Mouse (Mus musculus) thymus, postnatal 25 days (tissue): ENCODE measurements around the gene Alppl2.

Source experiments
- DNase-seq: peaks from one replicate; pipeline ENCODE4 v3.0.0; 2022

The Alppl2 gene

DNA sequence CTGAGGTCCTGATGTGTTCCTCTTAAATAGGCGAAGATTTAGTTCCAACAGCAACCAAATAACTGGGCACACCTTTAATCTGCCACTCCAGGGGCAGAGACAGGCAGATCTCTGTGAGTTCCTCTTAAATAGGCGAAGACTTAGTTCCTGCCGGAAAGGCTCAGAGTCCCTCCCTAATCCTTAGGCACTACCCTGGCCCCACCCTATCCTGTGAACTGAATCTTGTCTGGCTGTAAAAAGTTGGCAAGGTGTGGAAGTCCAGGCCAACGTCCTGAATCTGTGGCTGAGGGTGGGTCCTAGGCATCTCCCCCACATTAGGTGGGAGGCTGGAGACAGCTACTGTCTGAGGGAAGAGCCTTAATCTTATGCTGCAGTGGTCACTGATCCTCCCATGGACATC, at the start of gene Alppl2:
TSS of gene Alppl2 (minus strand) at position 101 of the 400 bp plus-strand sequence.
- DNase-seq, result no peak

DNA sequence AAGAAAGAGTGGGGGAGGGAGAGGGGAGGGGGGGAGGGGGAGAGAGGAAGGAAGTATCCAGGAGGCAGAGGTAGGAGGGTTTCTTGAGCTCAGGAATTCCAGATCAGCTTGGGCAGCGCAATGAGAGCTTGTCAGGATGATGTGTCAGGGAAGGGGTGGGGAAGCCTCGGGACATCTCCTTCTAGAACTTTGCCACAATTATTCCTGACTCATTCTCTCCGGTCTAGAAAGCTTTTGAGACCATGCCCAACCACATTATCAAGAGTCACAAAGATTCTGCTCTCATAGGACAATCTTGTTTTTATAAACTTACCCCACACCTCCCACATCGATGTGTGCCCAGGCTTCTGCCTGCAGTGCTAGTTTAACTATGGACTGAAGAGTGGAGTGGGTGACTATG, 42.1 kb upstream of the Alppl2 start:
- no peak for DNase-seq

DNA sequence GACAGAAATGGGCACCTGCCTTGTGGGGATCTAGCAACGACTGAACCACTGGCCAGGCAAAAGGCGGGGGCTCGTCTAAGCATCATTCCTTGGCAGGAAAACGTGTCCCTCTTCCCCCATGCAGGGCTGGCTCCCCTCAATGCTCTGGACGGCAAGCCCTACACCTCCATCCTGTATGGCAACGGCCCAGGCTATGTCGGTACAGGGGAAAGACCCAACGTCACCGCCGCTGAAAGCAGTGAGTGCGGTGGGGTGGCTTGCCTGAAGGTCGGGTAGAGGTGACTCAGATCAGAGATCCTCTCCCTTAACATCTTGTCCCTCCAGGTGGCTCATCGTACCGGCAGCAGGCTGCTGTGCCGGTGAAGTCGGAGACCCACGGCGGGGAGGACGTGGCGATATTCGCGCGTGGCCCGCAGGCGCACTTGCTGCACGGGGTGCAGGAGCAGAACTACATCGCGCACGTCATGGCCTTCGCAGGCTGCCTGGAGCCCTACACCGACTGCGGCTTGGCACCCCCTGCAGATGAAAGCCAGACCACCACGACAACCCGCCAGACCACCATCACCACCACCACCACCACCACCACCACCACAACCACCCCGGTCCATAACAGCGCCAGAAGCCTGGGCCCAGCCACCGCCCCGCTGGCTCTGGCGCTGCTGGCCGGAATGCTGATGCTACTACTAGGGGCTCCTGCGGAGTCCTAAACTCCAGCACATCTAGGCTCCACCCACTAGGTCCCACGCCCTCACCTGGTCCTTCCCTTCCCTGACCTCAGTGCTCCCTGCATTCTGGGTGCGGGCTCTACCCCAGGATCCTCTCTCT, 37.7 kb upstream of the Alppl2 start:
- DNase-seq, result peak; percentile 24

DNA sequence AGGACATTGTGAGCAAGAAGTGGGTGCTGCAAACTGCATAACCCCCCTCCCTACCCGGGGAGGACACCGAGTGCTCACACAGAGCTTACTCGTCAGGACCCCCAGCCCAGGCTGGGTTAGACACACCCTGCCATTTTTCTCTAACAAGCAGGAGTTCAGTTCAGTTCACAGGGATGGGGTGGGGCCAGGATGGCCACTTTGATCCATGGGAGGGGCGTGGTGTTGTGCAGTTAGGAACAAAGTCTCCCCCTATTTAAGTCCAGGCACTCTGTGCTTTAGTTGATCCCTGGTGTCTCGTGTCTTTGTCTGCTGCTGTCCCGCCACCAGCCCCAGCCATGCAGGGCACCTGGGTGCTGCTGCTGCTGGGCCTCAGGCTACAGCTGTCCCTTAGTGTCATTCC, 34.9 kb upstream of the Alppl2 start, which contains the start of gene Akp3:
TSS of gene Akp3 (plus strand) at position 301 of the 400 bp plus-strand sequence.
- DNase-seq, result no peak

DNA sequence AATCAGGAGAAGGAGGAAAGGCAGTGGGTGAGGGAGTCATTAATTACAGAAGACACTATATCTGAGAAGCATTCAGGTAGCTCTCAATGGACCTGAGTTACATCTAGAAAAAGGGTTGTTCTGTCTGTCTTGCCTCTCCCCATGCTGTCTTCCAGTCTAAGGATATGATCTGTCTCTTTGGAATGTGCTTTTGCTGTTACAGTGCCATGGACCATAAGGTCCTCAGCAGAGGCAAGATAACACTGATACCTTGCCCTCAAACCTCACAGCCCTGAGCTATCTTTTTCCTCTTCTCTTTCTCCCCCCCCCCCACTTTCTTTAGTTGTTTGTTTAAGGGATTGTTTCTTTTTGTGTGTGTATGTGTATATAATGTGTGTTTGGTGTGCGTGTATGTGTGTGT, 25.1 kb upstream of the Alppl2 start:
- DNase-seq, result no peak

DNA sequence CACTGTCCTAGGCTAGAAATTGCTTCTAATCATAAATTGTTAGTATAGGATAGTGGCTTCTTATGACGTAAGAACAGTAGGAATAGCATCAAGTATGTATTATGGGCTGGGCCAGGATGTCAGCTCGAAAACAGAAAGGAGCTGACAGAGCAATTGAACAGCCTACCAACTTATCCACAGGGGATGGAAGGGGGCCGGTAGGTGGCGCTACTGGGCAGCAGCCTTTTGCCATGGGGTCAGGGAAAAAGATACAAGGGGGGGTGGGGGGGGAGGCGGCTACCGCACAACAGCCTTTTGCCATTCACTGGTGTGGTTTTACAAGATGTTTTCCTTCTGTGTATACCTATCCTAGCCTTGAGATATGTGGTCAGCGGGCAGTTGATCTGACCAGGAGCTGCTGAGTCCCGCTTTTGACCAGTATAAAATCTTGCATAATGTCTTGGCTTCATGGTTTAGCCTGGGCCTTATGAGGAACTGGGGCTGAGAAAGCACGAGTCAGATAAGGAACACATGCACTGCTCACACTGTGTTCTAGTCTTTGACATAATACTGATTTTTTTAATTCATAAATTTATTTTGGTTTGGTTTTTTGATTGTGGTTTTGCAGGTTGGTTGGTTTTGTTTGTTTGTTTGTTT, 22.1 kb upstream of the Alppl2 start:
- peak; percentile 17 for DNase-seq

DNA sequence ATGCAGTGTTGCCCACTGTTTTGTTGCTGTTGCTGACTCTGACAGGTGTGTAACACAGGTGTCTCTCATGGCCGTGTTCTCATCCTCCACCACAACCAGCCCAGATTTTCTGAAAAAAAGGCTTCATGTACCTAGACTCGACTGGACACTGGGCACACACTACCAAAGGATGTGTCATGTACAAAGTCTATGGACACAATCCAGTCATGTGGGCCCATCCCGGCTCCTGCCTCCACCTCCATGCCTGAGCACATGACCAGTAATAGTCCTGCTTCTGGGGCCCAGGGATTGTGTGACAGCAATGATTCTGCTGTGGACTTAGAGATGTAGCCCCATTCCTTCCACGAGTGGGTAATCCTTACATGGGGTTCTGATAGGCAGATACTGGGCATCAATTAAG, 18.8 kb upstream of the Alppl2 start:
- DNase-seq, result no peak

DNA sequence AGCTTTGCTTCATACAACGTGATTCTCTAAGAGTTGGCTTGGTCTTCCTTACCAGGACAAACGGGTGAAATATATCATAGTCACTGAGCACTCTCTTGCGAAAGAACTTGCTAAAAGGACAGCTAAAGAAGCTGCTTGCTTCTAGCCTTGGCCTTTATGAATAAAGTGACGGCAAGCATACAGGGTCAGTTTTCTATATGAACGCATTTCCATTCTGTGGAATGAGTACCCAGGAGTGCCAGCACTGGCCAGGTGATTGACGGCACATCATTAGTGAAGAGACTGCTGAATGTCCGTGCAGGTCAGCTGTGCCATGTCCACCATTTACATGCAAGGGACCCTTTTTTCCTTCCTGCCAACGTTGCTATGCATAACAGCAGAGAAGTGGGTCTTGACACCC, 16.8 kb upstream of the Alppl2 start:
- no peak for DNase-seq

DNA sequence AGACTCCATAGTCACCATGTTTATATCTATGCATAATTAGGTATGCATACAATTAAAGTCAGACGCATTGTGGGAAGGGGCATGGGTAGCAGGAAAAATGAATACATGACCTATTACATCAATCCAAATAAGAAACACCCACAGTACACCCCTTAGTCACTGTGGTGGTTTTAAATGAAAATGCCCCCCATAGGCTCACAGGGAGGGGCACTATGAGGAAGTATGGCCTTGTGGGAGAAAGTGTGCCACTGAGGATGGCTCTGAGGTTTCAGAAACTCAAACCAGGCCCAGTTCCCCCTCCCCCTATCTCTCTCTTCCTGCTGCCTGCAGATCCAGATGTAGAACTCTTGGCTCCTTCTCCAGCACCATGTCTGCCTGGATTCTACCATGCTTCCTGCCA, 14.2 kb upstream of the Alppl2 start:
- DNase-seq, result no peak

DNA sequence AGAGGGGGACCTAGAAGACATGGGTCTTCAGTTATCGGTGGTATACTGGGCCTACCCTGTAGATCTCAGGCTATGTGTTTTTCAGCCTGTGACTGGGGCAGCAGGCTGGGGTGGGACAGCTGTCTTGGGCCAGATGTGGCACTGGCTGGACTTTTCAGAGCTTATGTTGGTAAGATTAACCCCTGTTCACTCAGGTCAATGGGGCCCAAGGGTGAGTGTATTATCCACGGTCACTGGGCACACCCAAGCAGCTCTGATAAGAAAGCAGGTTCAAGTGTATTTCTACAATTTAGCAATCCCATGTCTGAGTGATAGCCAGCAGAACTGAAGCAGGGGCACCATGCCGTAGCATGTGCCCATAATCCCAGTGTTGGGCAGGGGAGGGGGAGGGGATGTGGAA, 12.4 kb upstream of the Alppl2 start:
- DNase-seq, result no peak

DNA sequence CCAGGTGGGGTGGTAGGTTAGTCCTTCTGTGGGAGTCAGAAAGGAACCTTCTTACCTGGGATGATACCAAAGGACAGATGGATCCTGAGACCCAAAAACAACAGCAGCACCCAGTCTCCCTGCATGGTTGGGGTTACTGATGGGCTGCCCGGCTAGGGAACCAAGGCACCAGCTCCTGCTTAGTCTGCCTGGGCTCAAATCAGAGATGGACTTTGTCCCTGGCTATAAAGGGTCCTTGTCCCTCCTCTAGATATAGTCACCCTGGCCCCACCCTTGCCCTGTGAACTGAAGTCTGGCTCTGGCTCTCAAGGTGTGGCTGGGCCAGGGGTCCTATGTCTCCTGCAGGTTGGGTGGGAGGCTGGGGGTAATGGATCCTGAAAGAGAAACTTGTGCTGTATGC, 11.7 kb upstream of the Alppl2 start, which contains the start of gene Alpi:
TSS of gene Alpi (minus strand) at position 196 of the 400 bp plus-strand sequence.
- DNase-seq, result no peak

DNA sequence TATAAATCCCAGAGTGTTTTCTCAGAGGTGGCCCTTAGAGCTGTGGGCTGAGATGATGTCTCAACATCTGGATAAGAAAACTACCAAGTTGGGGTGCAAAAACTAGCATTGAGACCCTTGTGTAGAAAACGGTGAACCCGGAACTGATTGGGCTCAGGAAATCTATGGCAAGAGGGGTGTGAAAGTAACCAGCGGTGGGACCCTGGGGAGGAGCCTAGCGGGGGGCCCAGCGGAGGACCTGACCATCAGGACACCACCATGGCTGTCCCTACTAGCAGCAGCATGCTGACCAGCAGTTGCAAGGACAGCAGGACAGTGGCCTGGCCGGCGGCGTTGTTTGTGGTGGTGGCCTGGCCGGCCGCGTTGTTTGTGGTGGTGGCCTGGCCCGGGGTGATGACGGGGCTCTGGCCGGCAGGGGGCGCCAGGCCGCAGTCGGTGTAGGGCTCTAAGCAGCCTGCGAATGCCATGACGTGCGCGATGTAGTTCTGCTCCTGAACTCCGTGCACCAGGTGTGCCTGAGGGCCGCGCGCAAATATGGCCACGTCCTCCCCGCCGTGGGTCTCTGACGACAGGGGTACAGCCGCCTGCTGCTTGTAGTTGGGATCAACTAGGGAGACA, 8.7 kb upstream of the Alppl2 start:
- DNase-seq, result peak; percentile 40

DNA sequence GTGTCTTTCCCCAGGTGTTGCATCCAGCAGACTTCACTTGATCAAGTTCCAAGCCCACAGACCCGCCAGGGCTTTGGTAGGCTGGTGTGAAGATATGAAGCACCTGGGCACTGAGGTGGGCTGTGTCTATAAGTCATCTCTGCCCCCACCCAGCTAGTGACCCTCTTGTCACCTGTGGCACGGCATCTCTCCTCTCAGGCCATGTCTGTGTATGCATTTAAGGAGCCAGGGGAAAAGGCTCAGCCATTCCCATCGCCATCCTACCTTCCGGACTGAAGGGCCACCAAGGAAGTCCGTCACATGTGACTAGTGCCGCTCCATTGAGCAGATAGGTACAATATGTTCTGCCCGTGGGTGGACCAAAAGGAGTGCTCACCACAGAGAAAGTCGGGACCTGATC, 5.9 kb upstream of the Alppl2 start:
- DNase-seq, result no peak

DNA sequence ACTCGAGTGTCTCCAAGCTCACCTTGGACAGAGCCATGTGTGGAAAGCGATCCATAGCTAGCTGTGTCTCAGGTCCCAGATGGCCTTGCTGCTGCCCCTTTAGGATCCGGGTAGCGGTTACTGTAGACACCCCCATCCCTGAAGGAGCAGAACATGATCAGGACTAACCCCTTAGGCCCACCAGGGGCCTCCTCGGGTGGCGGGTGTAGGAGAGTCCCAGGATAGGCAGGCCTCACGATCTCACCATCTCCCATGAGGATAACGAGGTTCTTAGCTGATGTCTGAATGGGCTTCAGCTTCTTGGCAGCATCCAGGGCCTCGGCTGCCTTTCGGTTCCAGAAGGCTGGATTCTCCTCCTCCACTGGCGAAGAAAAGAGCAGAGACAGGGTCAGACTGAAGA, 477 bp downstream of the Alppl2 start:
- no peak for DNase-seq

DNA sequence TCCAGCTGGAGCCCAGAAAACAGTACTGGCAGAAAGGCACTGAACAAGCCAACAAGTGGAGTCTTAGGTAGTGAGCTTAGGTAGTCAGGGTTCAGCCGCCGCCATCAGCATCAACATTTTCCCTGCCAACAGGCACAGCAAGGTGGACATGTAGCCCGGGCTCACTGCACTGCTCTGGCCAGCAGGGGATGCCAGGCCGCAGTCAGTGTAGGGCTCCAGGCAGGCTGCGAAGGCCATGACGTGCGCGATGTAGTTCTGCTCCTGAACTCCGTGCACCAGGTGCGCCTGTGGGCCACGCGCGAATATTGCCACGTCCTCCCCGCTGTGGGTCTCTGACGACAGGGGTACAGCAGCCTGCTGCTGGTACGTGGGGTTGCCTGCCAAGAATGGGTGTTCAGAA, 2.8 kb downstream of the Alppl2 start:
- DNase-seq, result no peak

DNA sequence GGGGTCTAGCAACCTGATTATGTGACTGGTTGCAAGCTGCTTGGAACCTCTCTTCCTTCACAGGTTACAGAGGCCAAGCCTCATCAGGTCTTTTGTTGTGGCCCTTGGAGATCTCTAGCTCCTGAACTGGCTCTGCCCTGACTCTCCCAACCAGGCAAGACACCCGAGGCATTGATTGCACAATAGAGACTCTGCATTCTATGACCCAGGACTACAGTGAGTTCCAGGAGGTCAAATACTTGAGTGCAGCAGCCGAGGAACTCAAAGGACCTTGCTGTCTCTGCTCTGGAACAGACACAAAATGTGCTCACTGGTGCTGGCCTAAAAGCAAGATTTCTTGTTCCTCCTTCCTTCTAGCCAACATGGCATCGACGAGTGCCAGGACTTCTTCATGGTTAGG, 3.5 kb downstream of the Alppl2 start:
- no peak for DNase-seq

DNA sequence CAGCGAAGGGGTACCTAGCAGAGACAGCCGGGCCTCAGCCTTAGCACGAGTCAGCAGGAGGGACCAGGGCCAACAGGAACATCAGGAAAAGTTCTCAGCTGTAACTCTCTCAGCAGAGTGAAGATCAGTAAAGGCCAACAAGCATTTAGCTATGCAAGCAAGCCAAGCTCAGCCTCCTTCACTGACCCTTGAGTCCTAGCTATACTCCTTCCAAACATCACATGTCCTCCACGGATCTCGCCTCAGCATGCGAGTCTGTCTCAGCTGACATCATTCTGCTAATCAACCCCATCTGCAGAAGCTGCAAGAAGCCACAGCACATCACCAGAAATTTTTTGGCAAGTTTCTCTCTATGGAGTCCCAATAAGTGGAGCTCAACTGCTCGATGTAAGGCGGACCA, 16.0 kb downstream of the Alppl2 start:
- no peak for DNase-seq

DNA sequence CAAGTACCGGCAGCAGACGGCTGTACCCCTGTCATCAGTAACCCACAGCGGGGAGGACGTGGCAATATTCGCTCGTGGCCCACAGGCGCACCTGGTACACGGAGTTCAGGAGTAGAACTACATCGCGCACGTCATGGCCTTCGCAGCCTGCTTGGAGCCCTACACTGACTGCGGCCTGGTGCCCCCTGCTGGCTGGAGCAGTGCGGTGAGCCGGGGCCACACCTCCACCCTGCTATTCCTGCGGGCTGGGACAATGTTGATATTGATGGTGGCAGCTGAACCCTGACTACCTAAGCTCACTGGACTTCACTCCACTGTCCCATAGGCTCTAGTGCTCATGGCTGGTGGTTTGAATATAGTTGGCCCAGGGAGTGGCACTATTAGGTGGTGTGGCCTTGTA, 19.0 kb downstream of the Alppl2 start:
- DNase-seq, result peak; percentile 53

DNA sequence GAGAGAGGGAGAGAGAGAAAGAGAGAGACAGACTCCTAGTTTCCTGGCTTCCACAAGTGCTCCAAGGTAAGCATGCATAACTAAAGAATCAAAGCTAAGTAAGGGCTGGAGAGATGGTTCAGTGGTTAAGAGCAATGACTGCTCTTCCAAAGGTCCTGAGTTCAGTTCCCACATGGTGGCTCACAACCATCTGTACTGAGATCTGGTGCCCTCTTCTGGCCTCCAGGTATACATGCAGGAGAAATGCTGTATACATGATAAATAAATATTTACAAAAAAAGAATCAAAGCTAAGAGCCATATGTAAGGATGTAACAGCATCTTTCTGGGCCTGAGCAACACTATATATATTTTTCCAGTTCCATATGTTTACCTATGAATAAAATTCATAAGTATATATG, 28.8 kb downstream of the Alppl2 start:
- DNase-seq, result no peak

DNA sequence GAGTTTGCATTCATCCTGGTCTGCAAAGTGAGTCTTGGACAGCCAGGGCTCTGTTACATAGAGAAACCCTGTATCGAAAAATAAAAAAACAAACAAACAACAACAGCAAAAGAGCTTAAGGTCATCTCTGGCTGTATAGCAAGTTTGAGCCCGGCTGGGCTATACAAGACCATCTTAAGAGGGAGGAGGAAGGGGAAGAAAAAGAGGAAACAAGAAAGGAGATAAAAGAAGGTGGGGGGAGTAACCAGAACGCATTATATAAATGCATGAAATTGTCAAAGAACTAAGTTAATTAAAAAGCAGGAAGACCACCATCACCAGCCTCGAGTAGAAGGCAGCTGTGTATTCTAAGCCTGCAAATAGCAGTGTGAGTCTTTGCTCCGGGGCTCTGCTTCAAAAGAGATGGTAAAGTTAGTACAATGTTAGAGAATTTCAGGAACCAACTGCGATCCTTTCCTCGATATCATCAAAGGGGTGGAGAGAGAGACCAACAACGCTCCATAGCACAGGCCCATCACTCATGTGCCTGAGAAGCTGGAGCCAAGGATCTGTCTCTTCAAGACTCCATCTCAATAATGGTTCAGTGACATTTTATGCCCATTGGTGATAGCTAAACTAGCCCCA, 30.6 kb downstream of the Alppl2 start:
- no peak for DNase-seq

DNA sequence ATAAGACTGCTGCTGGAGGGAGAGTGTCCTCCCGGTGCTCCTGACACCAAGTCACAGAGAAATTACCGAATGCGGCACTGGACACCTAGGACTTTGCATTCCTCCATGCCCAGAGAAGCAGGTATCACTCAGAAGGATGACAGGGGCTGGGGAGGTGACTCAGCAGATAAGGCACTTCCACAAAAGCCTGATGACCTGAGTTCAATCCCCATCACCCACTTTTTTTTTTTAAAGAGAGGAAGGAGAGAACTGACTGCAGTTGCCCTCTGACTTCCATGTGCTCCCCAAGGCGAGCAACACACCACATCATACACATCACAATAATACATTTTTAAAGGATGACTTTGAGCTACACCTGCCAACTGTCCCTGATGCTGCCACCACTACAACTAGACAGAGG, 32.7 kb downstream of the Alppl2 start:
- no peak for DNase-seq

DNA sequence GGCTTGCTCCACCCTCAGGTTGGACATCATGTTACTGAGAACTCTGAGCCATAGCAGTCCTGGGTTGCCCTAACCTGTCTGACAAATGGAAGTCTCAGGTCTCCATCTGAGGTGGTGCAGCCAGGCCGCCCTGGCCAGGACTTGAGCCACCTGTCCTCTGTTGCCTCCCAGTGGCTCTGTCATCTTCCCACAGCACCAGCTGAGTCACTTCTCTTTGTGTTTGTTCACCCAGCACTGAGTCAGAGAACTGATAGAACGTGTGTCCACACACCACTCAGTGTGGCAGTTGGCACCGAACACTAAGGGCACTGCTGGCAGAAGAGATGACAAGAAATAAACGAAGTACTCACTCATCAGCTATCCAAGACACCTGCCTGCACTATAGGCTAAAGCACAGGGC, 38.4 kb downstream of the Alppl2 start:
- DNase-seq, result no peak

DNA sequence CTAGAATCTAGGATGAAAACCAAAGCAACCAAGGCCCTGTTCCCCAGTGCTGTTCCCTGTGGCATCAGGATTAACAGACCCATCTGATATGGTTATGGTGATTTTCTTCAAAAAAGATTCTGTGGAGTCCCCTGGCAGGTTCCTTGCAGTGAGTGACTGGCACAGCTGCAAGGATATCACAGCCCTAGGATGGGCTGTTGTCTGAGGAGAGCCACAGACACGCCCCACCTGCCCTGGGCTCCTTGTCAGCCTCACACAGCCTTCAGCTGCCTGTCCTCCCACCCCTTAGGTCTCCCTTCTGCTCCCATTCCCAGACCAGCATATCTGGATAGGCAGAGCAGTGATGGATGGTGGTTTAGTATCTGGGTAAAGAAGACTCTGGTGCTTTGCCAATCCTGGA, 39.0 kb downstream of the Alppl2 start:
- no peak for DNase-seq

DNA sequence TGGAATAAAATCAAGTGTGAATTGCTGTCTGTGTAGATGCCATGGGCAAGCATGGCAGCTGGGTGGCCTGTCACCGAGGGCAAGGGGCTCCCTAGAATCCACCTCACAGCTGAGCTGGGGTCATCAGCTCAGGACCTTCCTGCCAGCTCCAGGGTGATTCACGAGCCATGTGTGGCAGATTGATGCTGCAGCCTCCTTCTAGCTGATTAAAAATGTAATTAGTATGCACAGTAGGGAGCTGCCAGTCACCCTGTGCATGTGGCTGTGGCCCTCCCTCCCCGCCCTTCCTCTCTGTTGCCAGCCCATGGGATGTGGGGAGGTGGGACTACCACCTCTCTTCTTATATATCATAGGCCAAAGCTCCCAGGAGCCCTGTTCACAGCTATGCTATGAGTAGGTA, 39.7 kb downstream of the Alppl2 start:
- DNase-seq, result no peak
